Mouse (Mus musculus) embryonic stem cell, embryonic (primary cell): ENCODE data around the gene Fan1.

ENCODE experiments used
- CTCF ChIA-PET, 4 experiments: fragments of 300-600 bp in 2 of 4; fragments of 350-600 bp in 2 of 4; sonication (Branson Sonifier 250); formaldehyde crosslinking; loops; one replicate each; lab custom pipeline; 2022; ENCODE audit warnings: inconsistent platforms in 2 of 4; lab: Charles Lee
- POLR2A ChIA-PET, 4 experiments: fragments of 300-600 bp in 2 of 4; fragments of 350-600 bp in 2 of 4; sonication (Branson Sonifier 250); formaldehyde crosslinking; loops; one replicate each; lab custom pipeline; 2022; ENCODE audit warnings: antibody characterized with exemption in 4 of 4, inconsistent platforms in 1 of 4; lab: Charles Lee

Gene Fan1

DNA sequence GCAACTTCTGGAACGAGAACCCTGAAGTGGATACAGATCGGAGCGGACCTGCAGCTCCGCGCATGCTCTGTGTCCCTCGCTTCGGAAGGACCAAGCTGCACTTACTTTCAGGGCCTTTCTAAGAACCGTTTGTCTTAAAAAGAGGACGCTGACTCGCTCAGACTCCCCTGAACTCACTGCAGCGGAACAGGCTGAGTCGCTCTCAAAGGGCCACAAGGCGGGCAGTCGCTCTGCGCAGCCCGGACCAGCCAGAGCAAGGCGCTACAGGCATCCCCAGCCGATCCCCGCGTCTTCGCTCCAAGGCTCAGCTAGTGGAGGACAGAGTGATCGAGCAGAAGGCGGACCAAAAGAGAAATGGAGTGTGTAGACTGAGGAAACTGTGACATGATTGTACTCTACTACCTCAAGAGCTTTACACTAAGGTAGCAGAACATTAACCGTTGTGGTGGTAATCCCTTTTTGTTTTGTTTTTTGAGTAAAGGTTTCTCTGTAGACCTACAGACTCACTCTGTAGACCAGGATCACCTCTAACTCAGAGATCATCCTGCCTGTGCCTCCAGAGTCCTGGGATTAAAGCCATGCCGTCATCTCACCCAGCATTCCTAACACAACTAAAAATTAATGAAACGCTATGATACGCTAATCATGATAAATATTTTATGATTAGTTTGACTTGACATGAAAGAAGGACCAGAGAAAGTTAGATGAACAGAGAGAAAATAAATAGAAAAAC is at the start of gene Fan1:
Gene Fan1 (minus strand): TSS at position 266 of the 733 bp plus-strand sequence.
- POLR2A ChIA-PET: interaction anchor here in 3 of 4 experiments (0.5 to 5.8 kb wide), 20 partner anchors 9 to 523 kb away, joined by 3 to 54 read pairs (median 4); partner anchors contain the start of genes Mcee (in 2 of the 3), Mphosph10 (in 2 of the 3), Mtmr10 (in 1 of the 3) and Nsmce3 (in 1 of the 3)
- CTCF ChIA-PET: interaction anchor here in 2 of 4 experiments (0.7 to 0.8 kb wide), 2 partner anchors 622 to 1675 kb away, joined by 3 read pairs; no protein-coding TSS in a partner anchor

DNA sequence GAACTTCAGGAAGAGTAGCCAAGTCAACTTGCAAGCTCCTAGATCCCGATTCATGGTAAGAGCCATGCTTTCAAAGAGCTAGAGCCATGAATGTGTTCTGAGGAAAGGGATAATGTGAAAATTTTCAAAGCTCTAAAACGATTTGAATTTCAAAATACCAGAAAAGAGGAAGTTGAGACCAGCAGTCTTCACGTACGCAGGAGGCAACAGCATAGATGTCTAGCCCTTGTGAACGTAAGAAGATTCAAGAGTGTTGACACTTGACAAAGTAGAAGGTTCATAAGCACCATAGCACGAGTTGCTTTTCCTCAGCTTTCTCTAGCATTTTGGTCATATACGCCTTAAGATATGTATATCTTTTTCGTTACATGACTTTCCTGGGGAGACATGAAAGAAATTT is 30.1 kb upstream of the Fan1 start:
- POLR2A ChIA-PET: interaction anchor here in 2 of 4 experiments (0.8 to 3.1 kb wide), 2 partner anchors 9 to 11 kb away, joined by 3 to 11 read pairs; partner anchors contain the start of genes Mcee (in 1 of the 2) and Mphosph10 (in 1 of the 2)
- CTCF ChIA-PET: no interaction called here

DNA sequence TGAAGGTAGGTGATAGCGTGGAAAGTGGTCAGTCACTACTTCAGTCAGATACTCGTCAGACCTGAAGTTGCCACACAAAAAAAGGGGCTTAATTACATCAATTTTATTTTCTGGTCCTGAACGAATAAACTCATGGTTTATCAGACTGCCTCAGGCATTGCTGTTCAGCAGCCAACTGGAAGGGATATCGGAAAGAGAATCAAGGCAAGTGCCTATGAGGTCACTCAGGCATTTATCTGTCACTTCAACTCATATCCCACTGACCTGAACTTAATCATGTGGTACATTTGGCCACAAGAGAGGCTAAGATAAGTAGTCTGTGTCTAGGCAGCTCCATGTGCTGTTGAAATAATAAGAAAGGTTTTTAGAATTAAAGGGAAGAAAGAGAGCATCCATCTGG is 28.6 kb upstream of the Fan1 start:
- CTCF ChIA-PET: no interaction called here

GRCm38 (mm10) chr7:64400725-64401124 is 26.8 kb upstream of the Fan1 start:
- ChIA-PET POLR2A (interaction anchor here in 1 of 4 experiments (0.8 kb wide), 1 partner anchor 8 kb away, joined by 3 read pairs; the partner anchor contains the start of genes Mcee and Mphosph10), CTCF (no interaction called here)

More for the DNA sequence above, 28.6 kb upstream of the Fan1 start:
- POLR2A ChIA-PET: interaction anchor here in 2 of 4 experiments (1.3 to 3.1 kb wide), 2 partner anchors 9 to 10 kb away, joined by 4 to 11 read pairs; partner anchors contain the start of genes Mcee (in 2 of the 2) and Mphosph10 (in 2 of the 2)

GRCm38 (mm10) chr7:64392819-64393151 is 18.9 kb upstream of the Fan1 start:
- ChIA-PET POLR2A (interaction anchor here (0.5 to 3.5 kb wide), 93 partner anchors 8 to 1687 kb away, joined by 3 to 54 read pairs (median 4); partner anchors contain the start of genes Mtmr10 (in 3 of the 4), Fan1 (in 2 of the 4), Apba2 (in 1 of the 4) and Nsmce3 (in 1 of the 4)), CTCF (interaction anchor here in 2 of 4 experiments (0.6 to 1.3 kb wide), 4 partner anchors 105 to 537 kb away, joined by 3 to 5 read pairs (median 4); partner anchors contain the start of gene Mtmr10 (in 1 of the 2))

DNA sequence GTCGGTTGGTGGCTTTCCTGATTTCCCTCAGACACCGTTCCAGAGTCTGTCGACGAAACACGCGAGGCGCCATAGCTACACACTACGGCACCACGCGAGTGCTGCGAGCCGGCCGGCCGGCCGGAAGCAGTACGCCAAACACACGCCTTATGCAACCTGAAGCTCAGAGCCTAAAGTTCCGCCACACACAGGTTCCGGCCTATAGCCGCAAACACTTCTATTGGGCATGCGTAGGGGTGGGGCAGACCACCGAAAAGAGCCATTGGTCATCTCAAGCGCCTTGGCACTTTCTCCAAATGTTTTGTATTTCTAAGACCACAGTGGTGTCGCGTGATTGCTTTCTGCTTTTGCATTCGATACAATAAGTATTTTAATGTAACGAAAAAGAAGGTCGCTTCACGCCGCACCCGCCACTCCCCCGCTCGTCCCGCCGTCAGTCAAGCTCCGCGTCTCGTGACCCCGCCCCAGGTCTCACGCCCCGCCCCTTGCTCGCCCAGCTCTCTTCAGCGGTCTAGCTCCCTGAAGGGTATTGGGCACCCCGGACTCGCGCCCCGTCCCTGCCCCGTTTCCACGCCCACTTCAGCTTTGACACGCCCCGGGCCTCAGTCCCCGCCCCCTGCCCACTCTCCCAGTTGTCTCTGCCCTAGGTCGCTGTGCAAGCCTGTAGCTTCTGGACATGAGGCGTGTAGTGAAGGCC is 18.4 kb upstream of the Fan1 start, which contains the start of the genes Mphosph10 and Mcee:
Gene Mphosph10 (minus strand): TSS at position 147 of the 697 bp plus-strand sequence.
Gene Mcee (plus strand): TSS at position 486 of the 697 bp plus-strand sequence.
- CTCF ChIA-PET: interaction anchor here in 2 of 4 experiments (0.6 to 1.3 kb wide), 5 partner anchors 105 to 537 kb away, joined by 3 to 5 read pairs (median 3); partner anchors contain the start of gene Mtmr10 (in 1 of the 2)

DNA sequence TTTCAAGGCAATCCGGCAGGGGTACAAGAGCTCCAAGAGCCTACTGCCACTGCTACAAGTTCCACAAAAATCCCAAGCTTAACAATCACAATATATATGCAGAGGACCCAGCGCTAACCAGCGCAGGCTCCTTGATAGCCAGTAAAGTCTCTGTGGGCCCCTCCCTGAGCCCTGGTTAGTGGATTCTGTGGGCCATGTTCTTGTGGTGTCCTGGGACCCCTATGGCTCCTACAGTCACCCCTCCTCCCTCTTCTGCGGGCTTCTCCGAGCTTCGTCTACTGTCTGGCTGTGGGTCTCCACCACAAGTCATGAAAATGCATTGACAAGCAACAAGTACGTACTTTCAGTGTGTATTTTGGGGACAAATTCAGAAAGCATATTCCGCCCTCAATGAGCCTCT is 17.6 kb upstream of the Fan1 start:
- CTCF ChIA-PET: interaction anchor here in 1 of 4 experiments (1.3 kb wide), 1 partner anchor 350 kb away, joined by 5 read pairs; no protein-coding TSS in a partner anchor

More for the DNA sequence above, 18.4 kb upstream of the Fan1 start, which contains the start of the genes Mphosph10 and Mcee:
- POLR2A ChIA-PET: interaction anchor here (0.5 to 3.5 kb wide), 118 partner anchors 8 to 1687 kb away, joined by 3 to 54 read pairs (median 4); partner anchors contain the start of genes Mtmr10 (in 3 of the 4), Fan1 (in 2 of the 4), Apba2 (in 1 of the 4) and Nsmce3 (in 1 of the 4)

GRCm38 (mm10) chr7:64373147-64373829 is 607 bp downstream of the Fan1 start:
- ChIA-PET CTCF (interaction anchor here in 1 of 4 experiments (0.8 kb wide), 1 partner anchor 1675 kb away, joined by 3 read pairs; no protein-coding TSS in a partner anchor), POLR2A (interaction anchor here (0.5 to 5.8 kb wide), 20 partner anchors 9 to 522 kb away, joined by 3 to 54 read pairs (median 4); partner anchors contain the start of genes Mcee (in 3 of the 4), Mphosph10 (in 3 of the 4), Mtmr10 (in 1 of the 4) and Nsmce3 (in 1 of the 4))

More for the DNA sequence above, 17.6 kb upstream of the Fan1 start:
- POLR2A ChIA-PET: interaction anchor here (0.6 to 3.5 kb wide), 78 partner anchors 8 to 1688 kb away, joined by 3 to 54 read pairs (median 5); partner anchors contain the start of genes Fan1 (in 3 of the 4), Mtmr10 (in 3 of the 4), Nsmce3 (in 1 of the 4) and Selenos (in 1 of the 4)

- POLR2A ChIA-PET: interaction anchor here (0.6 to 5.8 kb wide), 9 partner anchors 14 to 187 kb away, joined by 3 to 54 read pairs (median 5); partner anchors contain the start of genes Mcee (in 3 of the 4), Mphosph10 (in 3 of the 4) and Mtmr10 (in 1 of the 4)
- CTCF ChIA-PET: no interaction called here
Measured at GRCm38 (mm10) chr7:64371940-64372878, 1.7 kb downstream of the Fan1 start.

DNA sequence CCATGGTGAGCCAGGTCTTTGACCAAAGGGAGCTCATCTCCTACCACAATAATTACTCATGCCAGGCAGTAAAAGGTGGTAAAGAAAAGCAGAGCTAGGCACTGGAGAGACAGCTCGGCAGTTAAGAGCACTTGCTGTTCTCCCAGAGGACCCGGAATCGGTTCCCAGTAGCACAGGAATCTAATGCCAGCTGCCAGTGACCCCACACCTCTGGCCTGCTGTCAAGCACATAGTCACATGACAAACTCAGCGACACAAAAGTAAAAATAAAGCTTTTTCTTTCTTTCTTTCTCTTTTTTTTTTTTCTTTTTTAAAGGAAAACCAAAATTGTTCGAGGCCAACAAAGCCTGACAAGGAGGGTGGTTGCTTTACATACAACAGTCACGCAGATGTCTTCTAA is 4.1 kb downstream of the Fan1 start:
- CTCF ChIA-PET: no interaction called here
- POLR2A ChIA-PET: interaction anchor here in 2 of 4 experiments (0.5 to 5.8 kb wide), 7 partner anchors 12 to 1709 kb away, joined by 3 to 54 read pairs (median 3); partner anchors contain the start of genes Mcee (in 2 of the 2) and Mphosph10 (in 2 of the 2)

GRCm38 (mm10) chr7:64365863-64366262 is 8.0 kb downstream of the Fan1 start:
- POLR2A ChIA-PET: interaction anchor here in 2 of 4 experiments (1.0 to 1.5 kb wide), 2 partner anchors 8 to 63 kb away, joined by 3 read pairs; no protein-coding TSS in a partner anchor
- CTCF ChIA-PET: no interaction called here

GRCm38 (mm10) chr7:64360586-64360945 is 13.3 kb downstream of the Fan1 start:
- ChIA-PET POLR2A (interaction anchor here in 2 of 4 experiments (0.5 to 2.7 kb wide), 4 partner anchors 14 to 219 kb away, joined by 3 to 15 read pairs (median 4); partner anchors contain the start of genes Mcee (in 2 of the 2), Mphosph10 (in 2 of the 2) and Fan1 (in 1 of the 2)), CTCF (no interaction called here)

- CTCF ChIA-PET: no interaction called here
- POLR2A ChIA-PET: interaction anchor here in 2 of 4 experiments (0.5 to 2.7 kb wide), 4 partner anchors 14 to 218 kb away, joined by 3 to 15 read pairs (median 4); partner anchors contain the start of genes Mcee (in 2 of the 2), Mphosph10 (in 2 of the 2) and Fan1 (in 1 of the 2)
Measured at GRCm38 (mm10) chr7:64359943-64360585, 13.8 kb downstream of the Fan1 start.

- POLR2A ChIA-PET: interaction anchor here in 2 of 4 experiments (0.6 to 2.0 kb wide), 5 partner anchors 12 to 1795 kb away, joined by 3 to 12 read pairs (median 5); partner anchors contain the start of genes Fan1 (in 1 of the 2), Mcee (in 1 of the 2) and Mphosph10 (in 1 of the 2)
Measured at GRCm38 (mm10) chr7:64358666-64359065, 15.2 kb downstream of the Fan1 start.

GRCm38 (mm10) chr7:64357405-64357804 is 16.5 kb downstream of the Fan1 start:
- POLR2A ChIA-PET: interaction anchor here in 3 of 4 experiments (0.6 to 2.0 kb wide), 11 partner anchors 8 to 173 kb away, joined by 3 to 19 read pairs (median 5); partner anchors contain the start of genes Mcee (in 3 of the 3), Mphosph10 (in 3 of the 3) and Fan1 (in 2 of the 3)
- CTCF ChIA-PET: interaction anchor here in 2 of 4 experiments (0.5 to 1.5 kb wide), 2 partner anchors 34 to 140 kb away, joined by 3 to 5 read pairs; no protein-coding TSS in a partner anchor

More at GRCm38 (mm10) chr7:64358666-64359065, 15.2 kb downstream of the Fan1 start:
- CTCF ChIA-PET: no interaction called here
